Mouse (Mus musculus): ENCODE results near the gene Gm10842. TPM values are rescaled to one million over a fixed set of nuclear protein-coding genes. Genes with fewer than 3 reads are reported as not detected.

The Gm10842 gene
- polyA plus RNA-seq, 1 experiment, result not detected

Other genes with a start within 250 kb of the Gm10842 start
- gene Efcab3, start 83.3 kb upstream of the Gm10842 start, polyA plus RNA-seq (2012; rRNA removed), result 0.09 TPM in 1 of 2 replicates, not detected in the other
- gene Mettl2, start 20.5 kb upstream of the Gm10842 start, polyA plus RNA-seq (2012; rRNA removed), result 22.1 and 30.5 TPM in 2 replicates
- gene Tlk2, start 31.9 kb downstream of the Gm10842 start, polyA plus RNA-seq (2012; rRNA removed), result 37.9 and 39.6 TPM in 2 replicates
- 24.4 and 32.4 TPM in 2 replicates for gene Mrc2, start 145.8 kb downstream of the Gm10842 start, polyA plus RNA-seq (2012; rRNA removed)